Mouse (Mus musculus) hindbrain, embryonic 11.5 days (tissue): ENCODE results near the gene Dnmt3a. TPM values are rescaled to one million over a fixed set of nuclear protein-coding genes. Genes with fewer than 3 reads are reported as not detected.

Source experiments
- ATAC-seq: fragments of 200-750 bp; cut with Nextera tagmentation; 2 replicates; pipeline ENCODE4 v1.8.0; 2017; ENCODE audit warnings: mild to moderate bottlenecking, moderate TSS enrichment, moderate library complexity; ENCODE audit not compliant: low FRiP score
- DNase-seq: peaks from one replicate; pipeline ENCODE4 v3.0.0-alpha.2; 2015; ENCODE audit warnings: low spot score
- H3K27ac ChIP-seq: fragments of 300-500 bp; sonication (generic); 2 replicates; pipeline ENCODE4 v1.5.1; 2014; ENCODE audit warnings: mild to moderate bottlenecking, low read depth, low read length
- H3K27me3 ChIP-seq: fragments of 300-500 bp; sonication (generic); 2 replicates; pipeline ENCODE4 v1.6.1; 2014; ENCODE audit warnings: mild to moderate bottlenecking, low read length, moderate library complexity, mixed read lengths; ENCODE audit not compliant: control insufficient read depth, insufficient read depth
- H3K36me3 ChIP-seq: fragments of 300-500 bp; sonication (generic); 2 replicates; pipeline ENCODE4 v1.6.1; 2014; ENCODE audit warnings: mild to moderate bottlenecking, low read length, moderate library complexity, mixed read lengths; ENCODE audit not compliant: control insufficient read depth, insufficient read depth
- H3K4me1 ChIP-seq: fragments of 300-500 bp; sonication (generic); replicated peaks from 2 replicates; pipeline ENCODE4 v1.6.1; 2014; ENCODE audit warnings: low read length, mixed read lengths; ENCODE audit not compliant: control insufficient read depth, insufficient read depth
- H3K4me2 ChIP-seq: fragments of 300-500 bp; sonication (generic); replicated peaks from 2 replicates; pipeline ENCODE4 v1.6.1; 2014; ENCODE audit warnings: mild to moderate bottlenecking, low read depth, low read length
- H3K4me3 ChIP-seq: fragments of 300-500 bp; sonication (generic); 2 replicates; pipeline ENCODE4 v1.5.1; 2014; ENCODE audit warnings: low read depth, low read length
- H3K9ac ChIP-seq: fragments of 300-500 bp; sonication (generic); 2 replicates; pipeline ENCODE4 v1.6.1; 2014; ENCODE audit warnings: low read depth, low read length
- H3K9me3 ChIP-seq: fragments of 300-500 bp; sonication (generic); 2 replicates; pipeline ENCODE4 v1.6.1; 2016; ENCODE audit warnings: low read length; ENCODE audit not compliant: control insufficient read depth
- WGBS: fragments of 180-500 bp; shearing (Covaris S2); extraction: QIAGEN DNeasy Blood & Tissue Kit; methylation state at CpG from one replicate; pipeline ENCODE4 v1.1.7; 2014; 5-methylcytosine and 5-hydroxymethylcytosine counted together
- polyA plus RNA-seq: library from polyadenylated mRNA; unstranded; fragments of >200 nt; fragmentation: Nextera tagmentation; extraction: Ambion mirVana; gene quantifications from 2 replicates; pipeline ENCODE4 v1.2.1, GENCODE M21; 2014

Gene Dnmt3a
- polyA plus RNA-seq, 1 experiment from 2014 or later, result 75.5 TPM

DNA sequence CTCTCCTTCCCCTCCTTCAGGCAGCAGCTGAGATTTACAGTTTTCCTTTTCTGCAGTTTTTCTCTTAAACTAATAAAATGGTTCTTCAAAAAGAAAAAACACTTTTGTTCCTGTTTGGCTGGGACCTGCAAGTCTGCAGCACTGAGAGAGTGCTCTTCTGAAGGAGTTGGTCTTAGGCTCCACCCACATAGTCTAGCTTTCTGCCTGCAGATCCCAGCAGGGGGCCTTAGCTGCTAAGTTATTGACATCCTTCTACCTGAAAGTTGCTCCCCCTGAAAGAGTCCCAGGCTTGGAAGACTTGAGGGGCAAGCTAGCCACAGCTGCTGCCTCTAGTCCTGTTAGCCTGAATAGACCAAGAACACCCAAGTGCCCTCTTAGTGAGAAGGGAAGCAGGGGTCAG is 100.5 kb downstream of the Dnmt3a start:
- Histone ChIP-seq H3K9ac (no peak overlapping the region), H3K36me3 (peaks cover 37% of the 10 kb centered on the region)
- ATAC-seq, result no peak

GRCm38 (mm10) chr12:3907008-3907407 is 101.2 kb downstream of the Dnmt3a start:
- WGBS, result 88% methylated on average over 4 of the region's 4 CpGs
- Histone ChIP-seq H3K4me2 (no peak overlapping the region), H3K36me3 (peaks cover 32% of the 10 kb centered on the region), H3K9me3 (no peaks in the 10 kb centered on the region), H3K4me1 (no peaks in the 10 kb centered on the region), H3K9ac (no peak overlapping the region), H3K4me3 (no peak overlapping the region), H3K27ac (no peak overlapping the region), H3K27me3 (no peaks in the 10 kb centered on the region)
- ATAC-seq (no peak), DNase-seq (no peak)

More for the DNA sequence above, 100.5 kb downstream of the Dnmt3a start:
- H3K4me3 ChIP-seq, result no peak overlapping the region
- no peaks in the 10 kb centered on the region for H3K9me3 ChIP-seq
- no peaks in the 10 kb centered on the region for H3K27me3 ChIP-seq
- no peak for DNase-seq
- no peak overlapping the region for H3K4me2 ChIP-seq
- H3K4me1 ChIP-seq, result no peaks in the 10 kb centered on the region
- H3K27ac ChIP-seq, result no peak overlapping the region

- Histone ChIP-seq H3K27me3 (no peaks in the 10 kb centered on the region), H3K4me1 (no peaks in the 10 kb centered on the region), H3K4me3 (no peak overlapping the region), H3K9me3 (no peaks in the 10 kb centered on the region), H3K27ac (no peak overlapping the region), H3K4me2 (no peak overlapping the region), H3K36me3 (peaks cover 28% of the 10 kb centered on the region), H3K9ac (no peak overlapping the region)
- 80% methylated on average over 13 of the region's 13 CpGs for WGBS
- DNase-seq (no peak), ATAC-seq (no peak)
Measured at GRCm38 (mm10) chr12:3907418-3907817, 101.6 kb downstream of the Dnmt3a start.

DNA sequence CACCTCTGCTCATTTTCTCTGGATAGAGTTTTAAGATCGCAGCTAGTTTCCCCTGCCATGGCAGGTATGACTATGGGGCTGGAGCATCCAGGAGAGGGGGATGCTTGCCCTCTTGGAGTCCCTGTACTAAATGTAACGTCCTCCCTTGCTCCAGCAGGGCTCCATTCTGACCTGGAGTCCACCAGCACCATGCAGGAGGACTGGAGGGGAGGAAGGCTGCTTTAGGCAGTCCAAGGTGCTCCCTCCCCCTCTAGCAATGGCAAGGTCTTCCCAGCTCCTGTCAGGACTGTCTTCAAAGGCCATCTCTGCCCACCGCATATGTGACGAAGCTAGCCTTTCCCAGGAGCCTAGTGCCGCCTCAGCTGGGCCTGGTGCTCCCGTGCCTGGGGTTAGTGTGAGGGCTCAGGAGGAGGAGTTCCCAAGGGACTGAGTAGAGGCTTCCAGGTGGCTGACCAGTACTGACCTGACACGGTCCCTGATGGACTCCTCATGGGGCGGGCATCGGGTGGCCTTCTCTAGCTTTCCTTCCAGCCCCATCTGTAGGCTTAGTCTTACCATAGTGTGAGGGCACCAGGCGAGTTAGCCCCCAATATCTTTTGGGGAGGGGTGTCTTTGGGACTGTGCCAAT is 104.8 kb downstream of the Dnmt3a start:
- peaks cover 17% of the 10 kb centered on the region; the same call in 1 of the 2 replicates for H3K36me3 ChIP-seq
- WGBS, result 64% methylated on average over 10 of the region's 10 CpGs
- ATAC-seq, result peak; percentile 49

DNA sequence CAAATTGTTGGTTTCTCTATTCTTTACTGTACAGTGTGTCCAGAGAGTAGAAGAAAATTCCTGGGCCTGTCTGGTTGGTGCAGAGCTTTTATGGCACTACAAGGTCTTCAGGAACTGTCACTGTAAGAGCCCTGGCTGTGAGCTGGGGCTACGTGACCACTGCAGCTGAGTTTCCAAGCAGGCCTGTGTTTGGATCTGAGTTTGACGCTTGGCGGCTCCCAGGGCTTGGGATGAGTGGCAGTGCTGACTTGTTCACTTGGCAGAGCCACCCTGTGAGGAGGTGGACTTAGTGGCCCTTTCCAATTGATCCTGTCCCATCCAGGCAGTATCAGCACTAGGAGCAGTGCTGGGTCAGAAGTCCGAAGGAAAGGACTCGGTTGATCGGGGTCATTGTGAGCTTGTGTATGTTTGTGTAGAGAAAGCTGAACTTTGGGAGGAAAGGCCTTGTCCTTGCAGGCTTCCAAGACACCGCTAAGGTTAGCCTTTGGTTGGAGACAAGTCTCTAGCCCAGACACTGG is 106.1 kb downstream of the Dnmt3a start:
- H3K4me1 ChIP-seq, result no peaks in the 10 kb centered on the region
- no peaks in the 10 kb centered on the region for H3K9me3 ChIP-seq
- ATAC-seq, result no peak
- no peak overlapping the region for H3K4me3 ChIP-seq
- no peak overlapping the region for H3K27ac ChIP-seq
- WGBS, result 92% methylated on average over 7 of the region's 7 CpGs
- peaks cover 10% of the 10 kb centered on the region; the same call in 1 of the 2 replicates for H3K36me3 ChIP-seq
- H3K9ac ChIP-seq, result no peak overlapping the region
- no peak overlapping the region for H3K4me2 ChIP-seq
- H3K27me3 ChIP-seq, result no peaks in the 10 kb centered on the region
- DNase-seq, result no peak

More for the DNA sequence above, 104.8 kb downstream of the Dnmt3a start:
- Histone ChIP-seq H3K27ac (no peak overlapping the region), H3K4me3 (no peak overlapping the region), H3K4me2 (no peak overlapping the region), H3K4me1 (no peaks in the 10 kb centered on the region), H3K9me3 (no peaks in the 10 kb centered on the region), H3K9ac (no peak overlapping the region), H3K27me3 (no peaks in the 10 kb centered on the region)
- DNase-seq, result no peak

- no peak overlapping the region for H3K4me2 ChIP-seq
- H3K36me3 ChIP-seq, result no peaks in the 10 kb centered on the region
- ATAC-seq, result no peak
- H3K27me3 ChIP-seq, result no peaks in the 10 kb centered on the region
- H3K4me3 ChIP-seq, result no peak overlapping the region
- DNase-seq, result no peak
- no peak overlapping the region for H3K27ac ChIP-seq
- H3K4me1 ChIP-seq, result no peaks in the 10 kb centered on the region
- H3K9me3 ChIP-seq, result no peaks in the 10 kb centered on the region
- 91% methylated on average over 3 of the region's 3 CpGs for WGBS
- H3K9ac ChIP-seq, result no peak overlapping the region
Measured at GRCm38 (mm10) chr12:3915852-3916251, 110.0 kb downstream of the Dnmt3a start.

- DNase-seq, result no peak
- WGBS, result 23% methylated on average over 14 of the region's 14 CpGs
- no peaks in the 10 kb centered on the region for H3K27me3 ChIP-seq
Measured at GRCm38 (mm10) chr12:3917668-3918341, 112.0 kb downstream of the Dnmt3a start.

GRCm38 (mm10) chr12:3918577-3918976 is 112.8 kb downstream of the Dnmt3a start:
- 81% methylated on average over 3 of the region's 3 CpGs for WGBS
- Histone ChIP-seq H3K27ac (no peak overlapping the region), H3K36me3 (no peaks in the 10 kb centered on the region), H3K9ac (no peak overlapping the region), H3K4me2 (no peak overlapping the region), H3K4me3 (no peak overlapping the region), H3K4me1 (no peaks in the 10 kb centered on the region), H3K9me3 (no peaks in the 10 kb centered on the region), H3K27me3 (no peaks in the 10 kb centered on the region)
- no peak for DNase-seq
- ATAC-seq, result no peak

More at GRCm38 (mm10) chr12:3917668-3918341, 112.0 kb downstream of the Dnmt3a start:
- no peaks in the 10 kb centered on the region for H3K4me1 ChIP-seq
- H3K9ac ChIP-seq, result no peak overlapping the region
- no peak overlapping the region for H3K4me3 ChIP-seq
- no peaks in the 10 kb centered on the region for H3K9me3 ChIP-seq
- H3K36me3 ChIP-seq, result no peaks in the 10 kb centered on the region
- no peak overlapping the region for H3K4me2 ChIP-seq
- H3K27ac ChIP-seq, result no peak overlapping the region
- peak; percentile 71 for ATAC-seq

DNA sequence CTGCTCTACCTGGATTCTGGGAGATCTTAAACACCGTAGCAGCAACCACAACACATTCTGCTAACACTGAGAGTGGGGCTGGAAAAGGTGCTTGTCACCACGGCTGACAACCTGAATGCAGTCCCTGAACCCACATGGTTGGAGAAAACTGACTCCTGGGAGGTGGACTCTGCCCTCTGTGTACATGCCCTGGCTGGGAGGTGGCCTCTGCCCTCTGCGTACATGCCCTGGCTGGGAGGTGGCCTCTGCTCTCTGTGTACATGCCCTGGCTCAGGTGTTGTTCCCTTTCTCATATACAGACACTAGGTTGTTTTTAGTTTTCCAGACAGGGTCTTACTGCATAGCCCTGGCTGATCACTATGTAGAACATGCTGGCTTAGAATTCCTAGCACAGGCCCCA is 113.6 kb downstream of the Dnmt3a start:
- no peak overlapping the region for H3K27ac ChIP-seq
- DNase-seq, result no peak
- ATAC-seq, result no peak
- no peaks in the 10 kb centered on the region for H3K36me3 ChIP-seq
- no peaks in the 10 kb centered on the region for H3K9me3 ChIP-seq
- no peak overlapping the region for H3K9ac ChIP-seq
- no peaks in the 10 kb centered on the region for H3K4me1 ChIP-seq
- H3K4me3 ChIP-seq, result no peak overlapping the region
- WGBS, result 73% methylated on average over 3 of the region's 3 CpGs
- H3K27me3 ChIP-seq, result no peaks in the 10 kb centered on the region
- no peak overlapping the region for H3K4me2 ChIP-seq
